Mouse (Mus musculus): ENCODE measurements around the gene Luzp1.
A peak's percentile ranks its signal among the peaks of the same experiment; 100 is the strongest.

Gene Luzp1

GRCm38 (mm10) chr4:136546279-136547045 is 76.9 kb downstream of the Luzp1 start:
- no peak for DNase-seq (ENCODE audit: low read depth, low spot score)

GRCm38 (mm10) chr4:136547721-136548120 is 78.2 kb downstream of the Luzp1 start:
- DNase-seq (ENCODE audit: low read depth, low spot score), result peak; percentile 45

GRCm38 (mm10) chr4:136548381-136548801 is 78.8 kb downstream of the Luzp1 start:
- DNase-seq (ENCODE audit: low read depth, low spot score), result peak; percentile 51

GRCm38 (mm10) chr4:136553108-136553507 is 83.5 kb downstream of the Luzp1 start:
- no peak for DNase-seq (ENCODE audit: low read depth, low spot score)

GRCm38 (mm10) chr4:136557638-136558037 is 88.1 kb downstream of the Luzp1 start:
- DNase-seq (ENCODE audit: low read depth, low spot score), result no peak

- DNase-seq (ENCODE audit: low read depth, low spot score), result peak; percentile 27
Observed at GRCm38 (mm10) chr4:136559690-136560089, 90.1 kb downstream of the Luzp1 start.

GRCm38 (mm10) chr4:136560270-136560991 is 90.9 kb downstream of the Luzp1 start:
- DNase-seq (ENCODE audit: low read depth, low spot score), result no peak

- peak; percentile 67 for DNase-seq (ENCODE audit: low read depth, low spot score)
Observed at GRCm38 (mm10) chr4:136562755-136563154, 93.2 kb downstream of the Luzp1 start.

GRCm38 (mm10) chr4:136568629-136569028 is 99.1 kb downstream of the Luzp1 start:
- peak; percentile 16 for DNase-seq (ENCODE audit: low read depth, low spot score)

GRCm38 (mm10) chr4:136569998-136570397 is 100.4 kb downstream of the Luzp1 start:
- peak; percentile 25 for DNase-seq (ENCODE audit: low read depth, low spot score)

GRCm38 (mm10) chr4:136581885-136582284 is 112.3 kb downstream of the Luzp1 start:
- no peak for DNase-seq (ENCODE audit: low read depth, low spot score)

GRCm38 (mm10) chr4:136587221-136587827 is 117.8 kb downstream of the Luzp1 start:
- no peak for DNase-seq (ENCODE audit: low read depth, low spot score)

- no peak for DNase-seq (ENCODE audit: low read depth, low spot score)
Observed at GRCm38 (mm10) chr4:136588003-136588402, 118.4 kb downstream of the Luzp1 start.

GRCm38 (mm10) chr4:136592111-136592510 is 122.5 kb downstream of the Luzp1 start:
- DNase-seq (ENCODE audit: low read depth, low spot score), result no peak

- DNase-seq (ENCODE audit: low read depth, low spot score), result no peak
Observed at GRCm38 (mm10) chr4:136594006-136594405, 124.4 kb downstream of the Luzp1 start.

GRCm38 (mm10) chr4:136595221-136595620 is 125.7 kb downstream of the Luzp1 start:
- DNase-seq (ENCODE audit: low read depth, low spot score), result no peak

GRCm38 (mm10) chr4:136598268-136598876 is 128.8 kb downstream of the Luzp1 start:
- peak; percentile 49 for DNase-seq (ENCODE audit: low read depth, low spot score)

- DNase-seq (ENCODE audit: low read depth, low spot score), result no peak
Observed at GRCm38 (mm10) chr4:136599869-136600268, 130.3 kb downstream of the Luzp1 start.

- DNase-seq (ENCODE audit: low read depth, low spot score), result no peak
Observed at GRCm38 (mm10) chr4:136600536-136600935, 131.0 kb downstream of the Luzp1 start.

GRCm38 (mm10) chr4:136601476-136601875 is 131.9 kb downstream of the Luzp1 start:
- peak; percentile 73 for DNase-seq (ENCODE audit: low read depth, low spot score)

GRCm38 (mm10) chr4:136602018-136602554 is 132.5 kb downstream of the Luzp1 start:
- peak; percentile 49 for DNase-seq (ENCODE audit: low read depth, low spot score)

- DNase-seq (ENCODE audit: low read depth, low spot score), result peak; percentile 98
Observed at GRCm38 (mm10) chr4:136602568-136602967, 133.0 kb downstream of the Luzp1 start, which contains the start of gene Kdm1a. Gene Kdm1a, minus strand, starts transcription at chr4:136602723.
